Mouse (Mus musculus) megakaryocyte, embryonic 14.5 days (primary cell): ENCODE data around the gene Zmym3. TPM values are rescaled to one million over a fixed set of nuclear protein-coding genes. Genes with fewer than 3 reads are reported as not detected.

Experiments
- H3K27me3 ChIP-seq: replicated peaks from 2 replicates; pipeline ENCODE3; 2012; ENCODE audit warnings: inconsistent platforms
- H3K36me3 ChIP-seq: replicated peaks from 2 replicates; pipeline ENCODE3; 2012; ENCODE audit warnings: low read length, inconsistent platforms, mixed read lengths
- H3K4me1 ChIP-seq: 2 replicates; pipeline ENCODE4 v1.6.1; 2012; ENCODE audit warnings: inconsistent platforms
- H3K4me3 ChIP-seq: replicated peaks from 2 replicates; pipeline ENCODE3; 2012; ENCODE audit warnings: moderate library complexity, mild to moderate bottlenecking, inconsistent platforms
- H3K9me3 ChIP-seq: 2 replicates; pipeline ENCODE4 v1.6.1; 2012; ENCODE audit warnings: inconsistent platforms
- FLI1 ChIP-seq: IDR thresholded peaks from 2 replicates; pipeline ENCODE4 v1.6.1; 2012; ENCODE audit warnings: low read length, inconsistent platforms, mixed read lengths
- GATA1 ChIP-seq: IDR thresholded peaks from 3 replicates; pipeline ENCODE4 v1.6.1; 2012; ENCODE audit warnings: mixed read lengths, low read length, inconsistent platforms, borderline replicate concordance
- polyA plus RNA-seq: library from polyadenylated mRNA; stranded (reverse); fragments of >175 nt; gene quantifications from 2 replicates; pipeline ENCODE4 v1.2.3, GENCODE M21; 2012; ENCODE audit warnings: low replicate concordance; ENCODE audit not compliant: insufficient read depth

Zmym3 gene
- polyA plus RNA-seq = 10.9 and 14.1 TPM in 2 replicates

- Histone ChIP-seq H3K27me3 (peaks cover 6% of the 10 kb centered on the region), H3K9me3 (no peaks in the 10 kb centered on the region), H3K36me3 (peaks cover 16% of the 10 kb centered on the region), H3K4me1 (peaks cover 28% of the 10 kb centered on the region), H3K4me3 (peak within 1 kb of the TSS; percentile 95)
- TF ChIP-seq FLI1 (no peak), GATA1 (no peak)
Observed at GRCm38 (mm10) chrX:101420700-101421095, at the start of gene Zmym3. Gene Zmym3, minus strand, starts transcription at chrX:101420849.

GRCm38 (mm10) chrX:101451591-101451990, 30.9 kb upstream of the Zmym3 start:
- no peaks in the 10 kb centered on the region for H3K4me1 ChIP-seq
- peaks cover 9% of the 10 kb centered on the region for H3K27me3 ChIP-seq
- peaks cover 65% of the 10 kb centered on the region for H3K36me3 ChIP-seq
- TF ChIP-seq GATA1 = no peak
- TF ChIP-seq FLI1 = no peak
- no peak overlapping the region for H3K4me3 ChIP-seq
- no peaks in the 10 kb centered on the region for H3K9me3 ChIP-seq

- no peak for TF ChIP-seq FLI1
- Histone ChIP-seq H3K9me3 (no peaks in the 10 kb centered on the region), H3K36me3 (peaks cover 70% of the 10 kb centered on the region), H3K4me3 (no peak overlapping the region), H3K4me1 (no peaks in the 10 kb centered on the region), H3K27me3 (peaks cover 11% of the 10 kb centered on the region)
Observed at GRCm38 (mm10) chrX:101451147-101451546, 30.5 kb upstream of the Zmym3 start.

GRCm38 (mm10) chrX:101448886-101449475, 28.3 kb upstream of the Zmym3 start, which contains the start of gene Itgb1bp2:
Gene Itgb1bp2, plus strand, starts transcription at chrX:101449088.
- TF ChIP-seq FLI1 = no peak
- no peak for TF ChIP-seq GATA1
- H3K36me3 ChIP-seq = peaks cover 79% of the 10 kb centered on the region

GRCm38 (mm10) chrX:101429976-101430375, 9.3 kb upstream of the Zmym3 start:
- H3K27me3 ChIP-seq = peaks cover 2% of the 10 kb centered on the region
- no peaks in the 10 kb centered on the region for H3K9me3 ChIP-seq
- H3K4me3 ChIP-seq = peak overlapping the region; percentile 93
- TF ChIP-seq FLI1 (no peak), GATA1 (no peak)
- peaks cover 15% of the 10 kb centered on the region for H3K4me1 ChIP-seq
- H3K36me3 ChIP-seq = peaks cover 20% of the 10 kb centered on the region

More at GRCm38 (mm10) chrX:101448886-101449475, 28.3 kb upstream of the Zmym3 start, which contains the start of gene Itgb1bp2:
- Histone ChIP-seq H3K9me3 (no peaks in the 10 kb centered on the region), H3K27me3 (peaks cover 11% of the 10 kb centered on the region), H3K4me1 (no peaks in the 10 kb centered on the region), H3K4me3 (no peak within 1 kb of the TSS)

- Histone ChIP-seq H3K4me3 (peak within 1 kb of the TSS; percentile 93), H3K27me3 (peaks cover 2% of the 10 kb centered on the region), H3K4me1 (peaks cover 15% of the 10 kb centered on the region), H3K36me3 (peaks cover 20% of the 10 kb centered on the region), H3K9me3 (no peaks in the 10 kb centered on the region)
- TF ChIP-seq GATA1 = no peak
- no peak for TF ChIP-seq FLI1
Observed at GRCm38 (mm10) chrX:101429142-101429949, 8.7 kb upstream of the Zmym3 start, which contains the start of gene Nono. Gene Nono, plus strand, starts transcription at chrX:101429318.

GRCm38 (mm10) chrX:101428785-101429141, 8.1 kb upstream of the Zmym3 start:
- TF ChIP-seq FLI1 = no peak
- TF ChIP-seq GATA1 = no peak
- H3K4me3 ChIP-seq = peak overlapping the region; percentile 93
- H3K9me3 ChIP-seq = no peaks in the 10 kb centered on the region

GRCm38 (mm10) chrX:101427774-101428173, 7.1 kb upstream of the Zmym3 start:
- Histone ChIP-seq H3K4me1 (peaks cover 15% of the 10 kb centered on the region), H3K9me3 (no peaks in the 10 kb centered on the region), H3K4me3 (peak overlapping the region; percentile 93), H3K27me3 (peaks cover 2% of the 10 kb centered on the region), H3K36me3 (peaks cover 12% of the 10 kb centered on the region)
- TF ChIP-seq GATA1 (no peak), FLI1 (no peak)

More at GRCm38 (mm10) chrX:101428785-101429141, 8.1 kb upstream of the Zmym3 start:
- Histone ChIP-seq H3K27me3 (peaks cover 2% of the 10 kb centered on the region), H3K4me1 (peaks cover 15% of the 10 kb centered on the region), H3K36me3 (peaks cover 19% of the 10 kb centered on the region)

GRCm38 (mm10) chrX:101423462-101423861, 2.8 kb upstream of the Zmym3 start:
- H3K4me3 ChIP-seq = no peak overlapping the region
- H3K36me3 ChIP-seq = no peaks in the 10 kb centered on the region
- TF ChIP-seq GATA1 (no peak), FLI1 (no peak)
- H3K9me3 ChIP-seq = no peaks in the 10 kb centered on the region
- peaks cover 17% of the 10 kb centered on the region for H3K4me1 ChIP-seq
- peaks cover 3% of the 10 kb centered on the region for H3K27me3 ChIP-seq
